Mouse (Mus musculus): Measurements from ENCODE around the gene Tmem45b. TPM values are rescaled to one million over a fixed set of nuclear protein-coding genes. Genes with fewer than 3 reads are reported as not detected.

Tmem45b gene
- polyA plus RNA-seq, 1 experiment from 2014 or later, result 10.2 TPM

DNA sequence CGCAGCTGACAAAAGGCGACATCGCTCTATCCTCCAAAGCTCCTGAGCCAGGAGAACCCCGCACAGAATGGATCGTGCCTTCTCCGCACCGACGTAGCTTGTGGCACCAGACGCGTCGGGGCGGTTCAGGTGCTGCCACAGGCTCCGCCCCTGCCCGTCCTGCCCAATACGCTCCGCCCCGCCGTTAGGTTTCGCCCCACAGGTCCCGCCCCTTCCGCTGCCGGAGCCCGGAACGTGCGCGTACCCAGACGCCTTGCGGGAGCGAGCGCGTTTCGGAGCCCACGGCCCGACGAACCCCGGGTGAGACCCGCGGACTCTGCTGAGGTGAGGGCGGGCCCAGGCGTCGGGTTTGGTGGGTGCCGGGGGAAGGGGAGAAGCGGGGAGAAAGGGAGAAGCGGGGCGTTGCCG is 78.3 kb downstream of the Tmem45b start, which contains the start of gene Nfrkb:
TSS of gene Nfrkb (plus strand) at position 246 of the 408 bp plus-strand sequence.
- ATAC-seq (ENCODE audit: low FRiP score, low TSS enrichment), result peak; percentile 95
- no peak within 1 kb of the TSS for H3K27ac ChIP-seq (ENCODE audit: low read depth, low read length)

DNA sequence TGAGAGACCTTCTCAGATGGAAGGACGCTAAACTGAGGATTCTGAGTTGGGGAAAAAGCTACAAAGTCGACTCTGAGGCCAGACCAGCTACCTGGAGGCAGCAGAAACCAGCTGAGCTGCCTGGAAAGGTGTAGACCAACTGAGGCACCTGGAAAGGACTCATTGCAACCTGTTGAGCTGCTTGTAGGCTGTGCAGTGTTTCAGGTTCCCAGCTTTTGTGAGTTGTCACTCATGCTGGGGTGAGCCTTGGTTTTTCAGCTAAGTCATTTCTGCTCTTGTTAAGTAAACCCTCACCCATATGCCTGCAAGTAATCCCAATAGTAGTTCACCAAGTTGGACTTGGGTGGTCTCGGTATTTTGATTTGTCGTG is 78.8 kb downstream of the Tmem45b start:
- 18% methylated on average over 4 of the region's 4 CpGs for WGBS
- peaks cover 7% of the 10 kb centered on the region; the same call in 1 of the 2 replicates for H3K36me3 ChIP-seq (ENCODE audit: control insufficient read depth, insufficient read depth, low read length)
- no peak overlapping the region for H3K27ac ChIP-seq (ENCODE audit: low read depth, low read length)
- H3K4me2 ChIP-seq (replicated peaks; ENCODE audit: low read depth, low read length), result peak overlapping the region; percentile 53
- H3K9ac ChIP-seq (ENCODE audit: low read depth, low read length), result peak overlapping the region; percentile 88; the same call in 1 of the 2 replicates
- H3K9me3 ChIP-seq (ENCODE audit: control insufficient read depth, low read length), result no peaks in the 10 kb centered on the region
- no peaks in the 10 kb centered on the region for H3K27me3 ChIP-seq (ENCODE audit: control insufficient read depth, insufficient read depth, low read length)
- peak; percentile 58 for ATAC-seq (ENCODE audit: low FRiP score, low TSS enrichment)
- peaks cover 11% of the 10 kb centered on the region; the same call in 1 of the 2 replicates for H3K4me1 ChIP-seq (ENCODE audit: control insufficient read depth, insufficient read depth, low read length)
- H3K4me3 ChIP-seq (ENCODE audit: low read length), result peak overlapping the region; percentile 95

More for the DNA sequence above, 78.3 kb downstream of the Tmem45b start, which contains the start of gene Nfrkb:
- peak within 1 kb of the TSS; percentile 88 for H3K9ac ChIP-seq (ENCODE audit: low read depth, low read length)
- peaks cover 11% of the 10 kb centered on the region; the same call in 1 of the 2 replicates for H3K4me1 ChIP-seq (ENCODE audit: control insufficient read depth, insufficient read depth, low read length)
- peak within 1 kb of the TSS; percentile 53 for H3K4me2 ChIP-seq (replicated peaks; ENCODE audit: low read depth, low read length)
- peaks cover 11% of the 10 kb centered on the region; the same call in 1 of the 2 replicates for H3K36me3 ChIP-seq (ENCODE audit: control insufficient read depth, insufficient read depth, low read length)
- under 1% methylated on average over 39 of the region's 46 CpGs for WGBS
- H3K9me3 ChIP-seq (ENCODE audit: control insufficient read depth, low read length), result no peaks in the 10 kb centered on the region
- H3K4me3 ChIP-seq (ENCODE audit: low read length), result peak within 1 kb of the TSS; percentile 95
- no peaks in the 10 kb centered on the region for H3K27me3 ChIP-seq (ENCODE audit: control insufficient read depth, insufficient read depth, low read length)

DNA sequence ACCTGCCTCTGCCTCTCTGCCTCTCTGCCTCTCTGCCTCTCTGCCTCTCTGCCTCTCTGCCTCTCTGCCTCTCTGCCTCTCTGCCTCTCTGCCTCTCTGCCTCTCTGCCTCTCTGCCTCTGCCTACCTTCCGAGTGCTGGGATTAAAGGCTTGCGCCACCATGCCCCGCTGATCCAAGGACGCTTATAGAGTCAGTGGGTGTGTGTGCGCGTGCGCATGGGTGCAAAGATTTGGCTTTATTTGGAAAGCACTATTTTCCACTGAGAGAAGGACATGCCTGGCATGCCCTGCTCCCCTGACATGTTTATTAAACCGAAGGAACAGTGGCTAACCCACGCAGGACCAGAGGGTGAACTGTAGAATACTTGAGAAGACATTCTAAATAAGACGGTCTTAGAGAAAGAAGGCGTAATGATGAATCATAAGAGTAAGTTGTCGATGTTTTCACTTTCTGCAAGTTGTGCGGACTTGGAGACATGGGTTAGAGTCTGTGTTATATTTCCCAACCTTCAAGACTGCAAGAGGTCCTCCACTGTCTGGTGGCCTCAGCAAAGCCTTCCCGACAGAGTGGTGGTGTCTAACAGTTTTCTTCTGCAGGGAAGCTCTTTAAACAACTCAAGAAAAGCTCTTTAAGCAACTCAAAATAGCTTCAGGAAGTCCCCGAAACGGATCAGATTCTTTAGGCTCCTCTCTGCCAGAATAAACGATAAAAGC is 79.3 kb downstream of the Tmem45b start:
- no peaks in the 10 kb centered on the region for H3K9me3 ChIP-seq (ENCODE audit: control insufficient read depth, low read length)
- ATAC-seq (ENCODE audit: low FRiP score, low TSS enrichment), result no peak
- H3K4me3 ChIP-seq (ENCODE audit: low read length), result no peak overlapping the region
- H3K27ac ChIP-seq (ENCODE audit: low read depth, low read length), result no peak overlapping the region
- peak overlapping the region; percentile 53; the same call in 1 of the 2 replicates for H3K4me2 ChIP-seq (replicated peaks; ENCODE audit: low read depth, low read length)
- peaks cover 11% of the 10 kb centered on the region; the same call in 1 of the 2 replicates for H3K4me1 ChIP-seq (ENCODE audit: control insufficient read depth, insufficient read depth, low read length)
- peaks cover 5% of the 10 kb centered on the region; the same call in 1 of the 2 replicates for H3K36me3 ChIP-seq (ENCODE audit: control insufficient read depth, insufficient read depth, low read length)
- H3K9ac ChIP-seq (ENCODE audit: low read depth, low read length), result no peak overlapping the region
- WGBS, result 80% methylated on average over 17 of the region's 17 CpGs
- H3K27me3 ChIP-seq (ENCODE audit: control insufficient read depth, insufficient read depth, low read length), result no peaks in the 10 kb centered on the region

DNA sequence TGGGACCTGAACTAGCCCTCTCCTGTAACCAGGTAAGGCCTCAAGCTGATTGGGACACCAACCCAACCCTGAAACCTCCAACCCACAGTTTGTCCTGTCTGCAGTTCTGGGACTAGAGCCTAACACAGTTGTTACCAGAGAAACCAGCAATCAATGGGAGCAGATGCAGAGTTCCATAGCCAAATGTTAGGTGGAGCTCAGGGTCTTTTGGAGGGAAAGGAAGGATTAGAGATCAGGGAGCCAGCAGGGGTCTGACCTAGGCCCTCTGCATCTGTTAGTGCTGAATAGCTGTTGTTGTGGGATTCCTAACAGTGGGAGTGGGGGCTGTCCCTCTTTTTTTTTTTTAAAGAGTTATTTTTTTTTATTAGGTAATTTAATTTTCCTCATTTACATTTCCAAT is 87.6 kb downstream of the Tmem45b start:
- Histone ChIP-seq H3K27me3 (ENCODE audit: control insufficient read depth, insufficient read depth, low read length) (no peaks in the 10 kb centered on the region), H3K9ac (ENCODE audit: low read depth, low read length) (no peak overlapping the region), H3K36me3 (ENCODE audit: control insufficient read depth, insufficient read depth, low read length) (peaks cover 4% of the 10 kb centered on the region; the same call in 1 of the 2 replicates), H3K4me2 (replicated peaks; ENCODE audit: low read depth, low read length) (no peak overlapping the region), H3K4me1 (ENCODE audit: control insufficient read depth, insufficient read depth, low read length) (no peaks in the 10 kb centered on the region), H3K4me3 (ENCODE audit: low read length) (no peak overlapping the region), H3K27ac (ENCODE audit: low read depth, low read length) (no peak overlapping the region), H3K9me3 (ENCODE audit: control insufficient read depth, low read length) (no peaks in the 10 kb centered on the region)
- ATAC-seq (ENCODE audit: low FRiP score, low TSS enrichment), result no peak

Other genes with a start within 250 kb of the Tmem45b start
- 5.1 and 7.7 TPM in 2 replicates for gene Prdm10, start 183.9 kb downstream of the Tmem45b start, polyA plus RNA-seq (2014; fragmentation: Nextera tagmentation; extraction: Ambion mirVana)
- gene Nfrkb, start 78.3 kb downstream of the Tmem45b start, polyA plus RNA-seq (2014; fragmentation: Nextera tagmentation; extraction: Ambion mirVana), result 33.3 and 34.5 TPM in 2 replicates

All from kidney, embryonic 14.5 days (tissue).